Mouse (Mus musculus) right cerebral cortex, postnatal 36 days (tissue): ENCODE results near the gene Col17a1.
A peak's percentile ranks its signal among the peaks of the same experiment; 100 is the strongest.

Source experiments
- DNase-seq, 2 experiments: peaks; one replicate each; pipeline ENCODE4 v3.0.0; 2022; ENCODE audit warnings: low spot score in 2 of 2, mixed read lengths in 1 of 2

Col17a1 gene

DNA sequence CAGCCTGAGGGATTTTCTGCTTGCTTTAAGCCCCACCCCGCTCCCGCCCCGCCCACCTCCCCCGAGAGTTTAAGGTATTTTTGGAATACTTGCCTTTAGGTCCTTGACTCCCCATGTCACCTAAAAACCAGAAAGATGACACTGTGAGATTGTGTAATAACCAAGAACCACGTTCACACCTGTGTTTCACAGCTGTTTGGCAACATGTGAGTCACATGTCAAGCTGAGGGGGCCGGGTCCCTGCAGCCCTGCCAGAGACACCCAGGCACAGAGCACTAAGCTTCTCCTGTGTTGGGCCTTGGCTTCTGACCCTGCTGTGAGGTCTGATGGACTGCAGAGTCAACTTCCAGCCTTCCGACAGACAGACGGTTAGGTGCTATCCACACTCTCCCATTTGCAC lies 24.3 kb downstream of the Col17a1 start:
- DNase-seq: no peak

DNA sequence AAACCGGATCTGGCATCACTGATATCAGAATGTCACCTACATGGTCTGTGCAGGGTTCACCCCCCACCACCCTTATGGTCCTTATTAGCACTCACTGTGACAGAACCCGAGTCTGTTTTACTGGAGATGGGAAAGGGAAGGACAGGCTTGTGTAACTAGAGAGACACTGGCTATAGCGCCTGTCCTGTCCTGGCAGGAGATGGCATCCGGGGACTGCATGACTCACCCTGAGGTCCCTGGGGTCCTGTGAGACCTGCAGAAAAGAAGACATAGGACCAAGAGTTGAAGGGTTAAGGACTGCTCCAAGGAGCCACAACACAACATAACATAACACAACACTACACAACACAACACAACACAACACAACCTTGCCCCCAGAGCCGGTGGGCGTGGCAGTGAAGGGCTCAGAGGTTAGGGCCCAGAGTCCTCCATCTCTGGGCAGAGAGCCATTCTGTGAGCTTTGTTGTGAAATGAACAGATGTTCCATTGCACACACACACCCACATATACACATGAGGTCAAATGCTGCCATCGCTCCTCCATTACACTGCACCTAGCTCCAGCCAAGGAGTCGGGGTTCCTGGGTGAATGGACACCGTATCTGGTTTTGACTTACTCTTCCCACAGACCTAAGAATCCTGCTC lies 32.0 kb downstream of the Col17a1 start:
- DNase-seq: no peak

DNA sequence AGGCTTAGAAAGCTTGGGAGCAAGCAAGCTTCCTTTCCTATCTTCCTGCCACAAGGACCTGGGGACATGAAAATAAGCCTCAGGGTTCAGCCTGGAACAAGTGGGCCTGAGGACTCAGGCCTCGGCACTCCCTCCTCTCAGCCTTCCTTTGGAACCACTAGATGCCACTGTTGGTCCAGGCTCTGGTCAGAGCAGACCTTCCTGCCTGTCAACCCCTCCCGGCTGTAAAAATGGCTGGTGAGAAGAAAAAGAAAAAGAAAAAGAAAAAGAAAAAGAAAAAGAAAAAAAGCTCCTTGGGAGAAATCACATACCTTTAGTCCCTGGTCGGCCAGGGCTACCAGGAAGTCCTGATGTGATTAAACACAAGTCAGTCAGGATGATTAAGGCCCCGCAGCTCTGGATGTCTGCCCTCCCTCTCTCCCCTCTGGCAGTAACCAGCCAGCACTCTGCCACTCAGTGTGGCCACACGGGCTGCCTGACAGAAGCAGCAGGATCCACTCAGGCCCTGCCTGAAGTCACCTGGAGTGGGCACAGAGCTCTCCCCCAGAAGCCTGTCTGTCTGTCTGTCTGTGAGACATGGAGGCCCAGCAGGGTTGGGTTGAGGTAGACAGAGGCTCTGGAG lies 32.9 kb downstream of the Col17a1 start:
- peak in 1 of 2 experiments; percentile 47 for DNase-seq

DNA sequence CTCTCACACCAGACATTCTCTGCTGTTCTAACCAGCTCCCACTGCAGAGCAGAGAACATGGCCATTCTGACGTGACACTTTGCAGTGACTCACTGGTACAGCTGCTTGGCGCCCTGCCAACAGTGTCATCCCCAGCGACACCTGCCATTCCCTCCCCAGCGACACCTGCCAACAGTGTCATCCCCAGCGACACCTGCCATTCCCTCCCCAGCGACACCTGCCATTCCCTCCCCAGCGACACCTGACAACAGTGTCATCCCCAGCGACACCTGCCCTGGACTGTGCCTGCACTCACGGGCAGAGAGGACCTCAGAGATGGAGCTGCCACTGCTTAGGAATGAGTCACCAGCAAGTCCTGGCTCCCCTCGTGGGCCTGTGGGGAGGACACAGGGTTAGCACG lies 37.0 kb downstream of the Col17a1 start:
- no peak for DNase-seq

DNA sequence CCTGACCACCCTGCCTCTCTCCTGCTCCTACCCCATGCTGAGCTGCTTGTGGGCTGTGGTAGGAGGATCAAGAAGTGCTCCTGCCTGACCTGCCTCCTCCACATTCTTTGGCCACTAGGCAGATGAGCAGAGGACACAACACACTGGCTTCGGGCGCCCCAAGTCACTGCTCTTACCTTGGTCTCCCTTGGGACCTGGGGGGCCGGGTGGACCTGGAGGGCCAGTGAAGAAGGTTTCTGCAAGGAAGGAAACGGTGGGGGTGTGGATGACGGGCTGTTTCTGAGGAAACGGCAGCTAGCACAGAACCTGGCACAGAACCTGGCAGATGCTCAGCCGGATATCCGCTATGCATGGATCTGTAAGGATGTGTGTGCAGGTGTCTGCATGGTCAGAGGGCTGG lies 38.7 kb downstream of the Col17a1 start:
- no peak for DNase-seq

DNA sequence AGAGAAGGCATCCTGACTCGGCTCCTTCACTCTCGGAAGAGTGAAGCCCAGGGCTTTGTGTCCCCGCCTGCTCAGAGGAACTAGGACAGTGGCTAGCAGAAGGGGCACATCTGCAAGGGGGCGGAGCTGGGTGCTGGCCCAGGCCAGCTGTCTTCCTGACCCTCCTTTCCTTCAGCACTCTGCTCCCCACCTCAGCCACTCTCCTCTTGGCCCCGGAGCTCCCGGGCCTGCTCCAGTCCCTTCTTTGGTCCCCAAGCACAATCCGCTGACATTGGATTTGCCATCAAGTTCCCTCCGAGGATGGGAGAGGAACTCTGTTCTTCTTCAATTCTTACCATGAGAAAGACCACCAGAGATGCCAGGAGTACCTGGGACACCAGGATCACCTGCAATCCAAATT lies 39.6 kb downstream of the Col17a1 start:
- no peak for DNase-seq

DNA sequence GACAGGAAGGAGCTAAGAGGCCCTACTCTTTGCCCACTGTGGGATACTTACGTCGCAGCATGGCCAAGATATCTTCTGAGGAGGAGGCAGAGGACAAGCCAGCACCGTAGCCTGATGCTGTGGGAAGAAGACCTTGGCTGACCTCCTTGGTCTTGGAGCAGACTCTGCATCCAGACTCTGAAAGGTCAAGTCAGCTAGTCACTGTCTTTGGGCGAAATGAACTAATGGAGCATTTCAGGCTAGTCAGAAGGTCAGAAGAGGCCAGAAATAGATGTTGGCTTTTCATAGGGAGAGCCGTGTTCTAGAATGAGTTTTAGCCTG lies 40.8 kb downstream of the Col17a1 start:
- DNase-seq: no peak

DNA sequence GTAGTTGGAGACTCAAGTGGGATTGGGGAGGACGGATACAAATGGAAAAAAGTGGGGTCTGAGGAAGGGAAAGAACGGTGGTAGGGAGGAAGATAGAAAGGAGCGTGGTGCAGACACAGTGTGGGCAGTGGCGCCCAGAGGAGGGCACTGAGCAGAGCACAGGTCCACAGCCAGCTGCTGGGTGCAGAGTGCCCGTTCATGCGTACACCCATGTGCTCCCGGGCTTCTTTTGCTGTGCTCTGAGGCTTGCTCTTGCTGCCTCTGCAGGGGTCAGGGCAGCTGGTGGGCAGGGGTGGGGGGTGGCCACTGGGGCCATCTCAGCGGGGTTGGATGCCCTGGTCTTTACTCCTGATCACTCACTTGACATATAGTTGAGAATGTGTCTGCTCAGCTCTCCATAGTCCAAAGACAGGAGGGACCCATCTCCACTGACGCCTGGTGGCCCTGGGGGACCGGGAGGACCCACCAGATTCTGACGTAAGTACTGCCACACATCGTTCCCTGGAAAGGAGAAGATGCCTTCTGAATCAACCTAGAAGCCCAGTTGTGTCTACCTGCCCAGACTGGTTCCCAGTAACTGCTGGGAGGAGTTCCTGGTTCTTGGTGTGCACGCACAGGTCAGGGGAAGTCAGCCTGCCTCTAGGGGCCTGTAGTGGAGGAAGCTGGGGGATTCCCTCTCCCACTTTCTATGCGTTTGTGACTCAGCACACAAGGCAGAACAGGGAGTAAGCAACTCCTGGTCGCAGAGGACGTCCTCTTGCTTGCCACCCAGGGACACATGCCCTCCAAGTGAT lies 41.3 kb downstream of the Col17a1 start:
- DNase-seq: no peak

DNA sequence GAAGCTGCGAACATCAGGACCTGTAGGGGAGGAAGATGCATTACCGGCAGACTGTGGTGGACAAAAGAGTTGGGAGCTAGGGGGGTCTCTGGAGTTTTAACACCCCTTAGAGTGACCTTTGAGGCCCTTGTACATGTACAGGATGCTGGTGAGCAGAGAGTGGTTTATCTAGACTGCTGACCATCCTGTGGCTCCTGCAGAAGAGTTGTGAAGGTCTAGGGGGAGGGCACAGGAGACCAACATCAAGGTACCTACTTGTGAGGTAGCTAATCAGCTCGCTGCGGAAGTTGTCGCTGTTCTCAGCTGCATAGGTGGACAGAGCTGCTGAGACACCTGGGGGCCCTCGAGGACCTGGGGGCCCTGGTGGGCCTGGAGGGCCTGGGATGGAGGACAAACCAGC lies 42.8 kb downstream of the Col17a1 start:
- no peak for DNase-seq

DNA sequence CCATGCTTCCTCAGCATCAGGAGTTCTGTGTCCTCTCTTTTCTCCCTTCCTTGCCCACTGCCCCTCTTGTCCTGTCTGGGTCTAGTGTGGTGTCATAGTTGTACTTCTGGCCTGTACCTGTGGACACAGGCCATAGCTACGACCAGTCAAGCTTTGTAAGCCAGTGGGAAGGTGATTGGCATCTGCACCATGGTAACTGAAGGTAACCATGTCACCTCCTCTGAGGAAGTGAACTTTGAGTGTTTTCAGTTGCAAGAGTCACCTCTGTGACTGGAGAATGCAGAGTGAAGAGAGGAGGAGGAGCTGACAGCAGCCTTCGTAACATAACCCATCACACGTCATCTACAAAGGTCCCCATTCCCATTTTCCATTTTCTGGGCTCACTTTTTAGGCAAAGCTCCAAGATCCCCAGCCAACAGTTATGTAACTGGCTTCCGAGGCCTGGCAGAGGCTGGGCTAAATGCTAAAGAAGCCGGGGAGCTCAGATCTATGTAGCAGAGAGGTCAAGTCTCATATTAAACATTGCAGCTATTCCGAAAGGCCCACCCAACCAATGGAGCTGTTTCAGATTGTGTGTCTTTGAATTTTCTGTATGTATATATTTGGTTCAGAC lies 45.3 kb downstream of the Col17a1 start:
- DNase-seq: no peak

DNA sequence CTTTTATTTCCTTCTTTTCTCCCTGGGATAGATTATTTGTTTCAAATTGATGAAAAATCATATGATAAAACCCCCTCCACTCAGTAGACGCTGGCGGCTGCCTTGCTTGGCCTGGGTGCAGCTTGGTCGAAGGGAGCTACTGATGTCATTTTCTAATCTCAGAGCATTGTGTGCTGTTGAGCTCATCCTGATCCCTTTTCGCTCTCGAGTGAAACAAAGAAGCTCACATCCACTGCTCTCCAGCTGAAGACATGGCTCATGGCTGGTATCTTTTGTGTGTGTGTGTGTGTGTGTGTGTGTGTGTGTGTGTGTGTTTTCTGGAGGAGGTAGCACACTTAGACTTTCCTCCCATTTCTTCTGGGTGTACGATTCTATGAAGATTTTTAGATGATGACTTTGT lies 46.3 kb downstream of the Col17a1 start:
- DNase-seq: no peak

DNA sequence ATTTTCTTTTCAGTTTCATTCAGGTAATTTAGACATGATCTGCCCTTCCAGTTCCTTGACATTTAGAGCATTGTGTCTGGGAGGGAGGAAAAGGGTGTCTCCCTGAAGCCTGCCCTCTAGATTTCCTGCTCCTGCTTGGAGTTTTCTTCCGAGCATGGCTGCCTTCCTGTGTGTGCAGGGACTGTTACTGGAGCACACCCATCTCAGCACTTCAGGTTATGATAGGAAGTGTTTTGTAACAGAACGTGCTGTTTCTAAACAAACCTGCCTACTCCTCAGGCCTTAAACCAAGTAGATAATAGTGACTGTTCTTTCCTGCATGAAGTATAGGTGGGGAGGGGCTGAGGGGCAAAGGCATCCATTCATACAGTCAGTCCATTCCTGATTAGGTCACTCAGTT lies 48.0 kb downstream of the Col17a1 start:
- no peak for DNase-seq

DNA sequence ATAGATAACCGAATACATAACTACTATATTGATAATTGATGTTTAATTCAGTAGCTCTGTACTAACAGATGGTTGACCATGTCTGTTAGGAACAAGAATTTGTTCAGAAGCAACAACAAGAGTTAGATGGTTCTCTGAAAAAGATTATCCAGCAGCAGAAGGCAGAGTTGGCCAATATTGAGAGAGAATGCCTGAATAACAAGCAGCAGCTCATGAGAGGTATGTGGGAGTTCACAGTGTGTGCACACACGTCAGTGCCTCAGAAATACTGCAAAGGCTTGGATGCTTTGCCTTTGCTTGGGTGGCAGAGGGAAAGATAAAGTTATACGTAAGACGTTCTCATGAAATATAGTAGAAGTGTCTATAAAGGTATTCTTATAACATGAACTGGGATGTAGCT lies 56.5 kb downstream of the Col17a1 start:
- DNase-seq: no peak

DNA sequence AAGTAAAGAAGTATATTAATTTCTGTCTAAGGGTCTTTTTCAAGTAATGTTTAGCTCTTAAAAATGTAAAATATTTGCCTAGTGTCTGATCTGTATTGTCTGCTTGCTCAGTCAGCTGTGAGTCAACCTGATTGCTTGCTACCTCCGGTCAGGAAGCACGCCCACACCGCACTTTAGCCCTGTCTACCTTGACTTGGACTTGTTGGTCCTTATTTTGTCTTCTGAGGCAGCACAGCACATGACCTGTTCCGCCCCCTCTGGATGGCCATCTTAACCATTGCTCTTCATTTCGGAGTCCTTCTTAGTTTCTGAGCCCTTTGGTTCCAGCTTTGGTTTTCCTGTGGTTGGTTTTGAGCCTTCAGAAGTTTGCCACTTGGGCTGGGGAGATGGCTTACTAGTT lies 60.1 kb downstream of the Col17a1 start:
- no peak for DNase-seq

DNA sequence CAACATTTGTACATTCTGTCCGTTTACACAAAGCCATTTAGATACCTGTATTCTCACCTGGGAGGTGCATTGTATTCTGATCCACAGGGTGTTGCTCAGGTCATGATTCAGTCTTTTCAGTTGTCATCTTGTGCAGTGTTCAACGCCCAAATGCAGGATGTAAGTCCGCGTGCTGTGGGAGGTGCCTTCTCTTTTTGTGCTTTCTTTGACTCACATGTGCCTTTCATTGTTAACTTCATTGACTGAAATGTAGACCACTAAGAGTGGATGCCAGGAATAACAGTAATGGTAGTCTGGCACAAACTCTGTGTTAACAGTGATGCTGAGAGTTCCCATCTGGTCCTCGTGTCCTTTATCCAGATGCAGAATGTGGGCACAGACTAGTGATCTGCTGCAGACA lies 61.5 kb downstream of the Col17a1 start:
- DNase-seq: no peak

DNA sequence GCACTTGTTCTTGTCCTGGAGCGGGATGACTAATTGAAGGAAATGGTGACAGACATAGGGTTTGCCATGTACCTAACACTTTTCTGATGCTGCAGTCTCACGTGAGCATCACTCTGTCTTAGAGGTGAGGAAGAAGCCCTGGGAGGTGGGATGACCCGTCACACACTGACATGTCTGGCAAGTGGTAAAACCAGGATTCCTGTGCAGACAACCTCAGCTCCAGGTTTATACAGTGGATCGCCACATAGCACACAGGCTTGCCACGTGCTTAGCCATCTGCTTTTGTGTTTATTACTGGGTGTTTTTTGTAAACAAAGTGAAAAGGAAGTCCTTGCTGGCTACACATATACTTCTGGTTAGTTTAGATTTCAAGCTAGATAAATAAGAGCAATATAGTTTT lies 62.8 kb downstream of the Col17a1 start:
- DNase-seq: no peak

DNA sequence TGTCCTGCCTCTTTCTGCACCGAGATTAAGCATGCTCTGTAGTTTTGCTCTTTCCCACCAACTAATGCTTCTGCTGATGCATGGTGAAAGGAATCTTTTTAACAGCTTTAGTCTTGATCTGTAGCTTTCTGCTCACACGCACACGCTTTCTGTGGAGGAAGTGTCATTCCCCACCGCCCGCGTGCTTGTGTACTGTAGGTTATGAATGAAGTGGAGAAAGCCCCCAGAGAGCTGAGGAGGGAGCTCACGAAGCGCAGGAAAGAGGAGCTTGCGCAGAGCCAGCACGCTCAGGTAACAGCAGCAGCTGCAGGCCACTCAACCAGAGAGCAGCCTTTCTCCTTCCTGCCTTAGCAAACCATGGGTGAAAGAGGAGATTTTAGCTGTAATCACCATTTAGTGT lies 64.4 kb downstream of the Col17a1 start:
- peak; percentile 41 to 52 for DNase-seq

DNA sequence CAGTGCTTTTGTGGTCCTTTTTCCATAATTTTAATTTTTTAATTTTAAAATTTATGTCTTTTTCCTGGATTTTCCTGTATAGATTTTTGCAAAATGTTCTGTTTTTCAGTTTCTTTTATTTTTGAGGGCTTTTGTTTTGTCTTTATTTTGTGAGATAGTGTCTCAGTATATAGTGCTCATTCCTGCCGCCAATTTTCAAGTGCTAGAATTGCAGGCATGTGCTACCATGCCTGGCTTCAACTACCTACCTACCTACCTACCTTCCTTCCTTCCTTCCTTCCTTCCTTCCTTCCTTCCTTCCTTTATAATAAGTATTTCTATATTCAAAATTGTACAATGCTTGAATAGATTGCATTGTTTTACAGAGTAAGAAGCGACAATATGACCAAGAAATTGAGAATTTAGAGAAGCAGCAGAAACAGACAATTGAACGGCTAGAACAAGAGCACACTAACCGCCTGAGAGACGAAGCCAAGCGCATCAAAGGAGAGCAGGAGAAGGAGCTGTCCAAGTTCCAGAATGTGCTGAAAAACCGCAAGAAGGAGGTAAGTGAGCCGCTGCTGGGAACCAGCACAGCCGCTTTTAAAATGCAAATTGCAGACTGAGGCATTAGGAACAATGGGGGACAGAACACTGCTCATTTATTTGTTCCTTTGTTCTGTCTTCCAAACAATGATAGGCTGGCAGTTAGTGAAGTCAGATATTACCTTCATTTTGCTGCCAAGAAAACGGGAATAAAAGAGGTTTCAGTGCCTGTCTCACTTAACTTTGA lies 66.8 kb downstream of the Col17a1 start:
- no peak for DNase-seq

DNA sequence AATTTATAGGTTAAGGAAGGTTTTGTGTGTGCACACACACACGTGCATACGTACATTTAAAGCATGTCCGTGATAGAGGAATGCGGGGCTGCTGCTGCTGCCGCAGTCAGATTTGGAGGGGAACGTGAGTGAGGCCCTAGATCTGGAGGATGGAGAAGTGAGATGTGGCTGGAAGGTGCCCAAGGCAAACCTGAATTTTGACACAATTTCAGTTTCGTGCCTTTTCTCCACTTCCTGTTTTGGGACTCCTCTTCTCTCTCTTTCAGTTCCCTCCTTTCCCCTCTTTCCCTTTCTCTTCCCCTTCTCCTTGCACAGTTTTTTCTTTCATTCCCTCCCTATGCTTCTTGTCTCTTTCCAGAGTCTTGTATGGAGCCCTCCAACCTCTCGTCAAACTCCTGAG lies 70.4 kb downstream of the Col17a1 start:
- DNase-seq: no peak

DNA sequence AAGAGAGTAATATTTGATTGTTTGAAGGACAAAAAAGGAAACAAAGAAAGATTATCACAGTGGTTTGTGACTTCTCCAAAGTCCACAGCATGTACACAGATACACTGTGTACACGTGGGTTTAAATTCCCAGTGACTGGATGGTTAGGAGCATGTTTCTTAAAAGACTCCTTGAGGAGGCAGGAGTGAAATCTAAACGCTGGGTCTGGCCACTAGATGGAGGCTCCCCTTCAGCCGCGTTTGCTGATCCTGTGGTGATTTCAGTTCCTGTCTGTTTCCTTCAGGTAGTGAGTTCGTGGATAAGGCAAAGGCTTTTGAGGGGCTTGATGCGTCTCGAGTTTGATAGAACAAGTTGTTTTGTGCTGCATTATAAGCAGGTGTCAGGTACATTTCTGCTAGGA lies 78.5 kb downstream of the Col17a1 start:
- DNase-seq: no peak

DNA sequence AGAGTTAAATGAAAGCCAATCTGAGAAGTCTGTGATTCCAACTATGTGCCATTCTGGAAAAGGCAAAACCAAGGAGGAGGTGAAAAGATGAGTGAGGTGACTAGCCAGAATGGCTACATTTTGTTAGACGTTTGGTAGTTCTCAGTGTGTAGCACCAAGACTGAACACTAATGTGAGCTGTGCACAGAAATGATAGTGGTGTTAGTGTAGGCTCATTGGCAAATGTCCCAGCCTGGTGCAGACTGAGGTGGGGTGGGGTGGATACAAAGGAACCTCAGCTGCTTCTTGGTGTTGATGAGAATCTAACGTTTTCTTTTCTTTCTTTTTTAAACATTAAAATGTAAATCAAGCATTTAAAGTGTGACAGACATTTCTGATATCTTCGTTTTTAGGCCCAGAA lies 83.4 kb downstream of the Col17a1 start:
- no peak for DNase-seq
